Mouse (Mus musculus): ENCODE results near the gene Xntrpc. TPM values are rescaled to one million over a fixed set of nuclear protein-coding genes. Genes with fewer than 3 reads are reported as not detected.

Gene Xntrpc
- polyA plus RNA-seq, 1 experiment from 2014 or later = 1.6 TPM

Other genes with a start within 250 kb of the Xntrpc start
- gene Phox2a, start 247.4 kb upstream of the Xntrpc start, polyA plus RNA-seq (2015; fragmentation: Nextera tagmentation; extraction: Ambion mirVana) = 0.43 TPM in 1 of 2 replicates, not detected in the other
- 44.6 and 44.8 TPM in 2 replicates for gene Inppl1, start 227.5 kb upstream of the Xntrpc start, polyA plus RNA-seq (2015; fragmentation: Nextera tagmentation; extraction: Ambion mirVana)
- gene Folr2, start 208.5 kb upstream of the Xntrpc start, polyA plus RNA-seq (2015; fragmentation: Nextera tagmentation; extraction: Ambion mirVana) = 1.5 and 1.9 TPM in 2 replicates
- 70.3 and 73.4 TPM in 2 replicates for gene Anapc15, start 202.0 kb upstream of the Xntrpc start, polyA plus RNA-seq (2015; fragmentation: Nextera tagmentation; extraction: Ambion mirVana)
- 0.25 TPM in 1 of 2 replicates, not detected in the other for gene Folr1, start 194.9 kb upstream of the Xntrpc start, polyA plus RNA-seq (2015; fragmentation: Nextera tagmentation; extraction: Ambion mirVana)
- gene Lamtor1, start 159.8 kb upstream of the Xntrpc start, polyA plus RNA-seq (2015; fragmentation: Nextera tagmentation; extraction: Ambion mirVana) = 157 and 168 TPM in 2 replicates
- 0.51 and 0.59 TPM in 2 replicates for gene Tomt, start 159.4 kb upstream of the Xntrpc start, polyA plus RNA-seq (2015; fragmentation: Nextera tagmentation; extraction: Ambion mirVana)
- gene Lrrc51, start 131.8 kb upstream of the Xntrpc start, polyA plus RNA-seq (2015; fragmentation: Nextera tagmentation; extraction: Ambion mirVana) = 7.3 and 8.3 TPM in 2 replicates
- gene Numa1, start 131.6 kb upstream of the Xntrpc start, polyA plus RNA-seq (2015; fragmentation: Nextera tagmentation; extraction: Ambion mirVana) = 90.9 and 92.0 TPM in 2 replicates
- 3.3 TPM in 2 replicates for gene Il18bp, start 47.0 kb upstream of the Xntrpc start, polyA plus RNA-seq (2015; fragmentation: Nextera tagmentation; extraction: Ambion mirVana)
- 31.2 and 33.3 TPM in 2 replicates for gene Rnf121, start 244 bp upstream of the Xntrpc start, polyA plus RNA-seq (2015; fragmentation: Nextera tagmentation; extraction: Ambion mirVana)
- 45.4 and 47.8 TPM in 2 replicates for gene Xndc1, start 202 bp upstream of the Xntrpc start, polyA plus RNA-seq (2015; fragmentation: Nextera tagmentation; extraction: Ambion mirVana)
- 0.56 TPM in 1 of 2 replicates, not detected in the other for gene Trpc2, start 17.4 kb downstream of the Xntrpc start, polyA plus RNA-seq (2015; fragmentation: Nextera tagmentation; extraction: Ambion mirVana)
- gene Art1, start 36.0 kb downstream of the Xntrpc start, polyA plus RNA-seq (2015; fragmentation: Nextera tagmentation; extraction: Ambion mirVana) = 1.4 and 2.0 TPM in 2 replicates
- 1.2 and 1.8 TPM in 2 replicates for gene Art5, start 43.8 kb downstream of the Xntrpc start, polyA plus RNA-seq (2015; fragmentation: Nextera tagmentation; extraction: Ambion mirVana)
- not detected in 2 replicates for gene Chrna10, start 51.1 kb downstream of the Xntrpc start, polyA plus RNA-seq (2015; fragmentation: Nextera tagmentation; extraction: Ambion mirVana)
- 37.1 and 38.7 TPM in 2 replicates for gene Nup98, start 144.5 kb downstream of the Xntrpc start, polyA plus RNA-seq (2015; fragmentation: Nextera tagmentation; extraction: Ambion mirVana)
- gene Pgap2, start 144.5 kb downstream of the Xntrpc start, polyA plus RNA-seq (2015; fragmentation: Nextera tagmentation; extraction: Ambion mirVana) = 93.5 and 98.9 TPM in 2 replicates
- gene Rhog, start 190.3 kb downstream of the Xntrpc start, polyA plus RNA-seq (2015; fragmentation: Nextera tagmentation; extraction: Ambion mirVana) = 59.5 and 60.7 TPM in 2 replicates
- gene Stim1, start 202.1 kb downstream of the Xntrpc start, polyA plus RNA-seq (2015; fragmentation: Nextera tagmentation; extraction: Ambion mirVana) = 27.7 and 30.1 TPM in 2 replicates

All from embryonic facial prominence, embryonic 13.5 days (tissue).